Mouse (Mus musculus) megakaryocyte progenitor cell, adult 5-6 weeks (primary cell): ENCODE measurements at regions not wholly inside any gene's neighbourhood (a gene's known extent, or its start where the extent isn't known, plus 50 kb on each side); places are given as distances from the start of the nearest gene placed in this dataset.
A peak's percentile ranks its signal among the peaks of the same experiment; 100 is the strongest.

Experiments
- ATAC-seq: replicated peaks from 2 replicates; pipeline ENCODE4 v1.8.0; 2016; ENCODE audit warnings: mild to moderate bottlenecking, moderate TSS enrichment, inconsistent platforms; ENCODE audit not compliant: poor library complexity

DNA sequence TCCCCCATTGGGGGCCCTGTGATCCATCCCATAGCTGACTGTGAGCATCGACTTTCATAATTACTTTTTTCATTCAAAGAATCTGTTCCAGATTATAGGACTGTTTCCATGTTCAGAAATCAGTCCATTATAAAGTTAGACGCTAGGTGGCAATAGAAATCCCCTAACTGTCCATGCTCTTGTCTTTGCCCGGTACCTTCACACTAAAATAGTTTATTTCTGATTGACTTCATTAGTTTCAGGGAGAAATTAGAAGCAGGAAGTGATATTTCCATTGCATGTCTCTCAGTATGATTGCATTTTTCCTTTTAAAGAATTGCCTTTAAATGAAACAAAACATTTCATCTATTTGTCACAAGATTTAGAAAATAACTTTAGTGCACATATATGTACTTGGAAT lies 131.7 kb downstream of the Fbxo8 start:
- ATAC-seq, result peak; percentile 63; the same call in 1 of the 2 replicates

DNA sequence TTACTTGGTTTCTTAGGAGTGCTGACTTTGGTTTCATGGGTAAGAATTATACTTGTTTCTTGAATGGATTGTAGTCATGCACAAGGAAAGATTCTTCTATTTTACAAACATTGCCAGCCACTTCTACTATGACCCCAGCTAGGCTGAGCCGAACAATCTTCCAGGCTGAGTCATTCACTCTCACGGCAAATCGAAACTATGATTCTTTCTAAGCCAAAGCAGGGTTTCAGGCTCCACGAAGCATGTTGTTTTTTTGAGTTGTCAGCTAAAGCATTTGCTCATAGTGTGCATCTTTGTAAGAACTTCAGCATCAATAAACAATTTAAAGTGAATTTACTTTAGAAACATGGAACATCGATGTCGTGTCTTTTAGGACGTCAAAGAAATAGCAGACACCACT lies 133.5 kb downstream of the Fbxo8 start:
- ATAC-seq, result no peak

- no peak for ATAC-seq
Observed at GRCm38 (mm10) chr8:56695436-56695835, 144.5 kb downstream of the Fbxo8 start.

- ATAC-seq, result no peak
Observed at GRCm38 (mm10) chr8:56700580-56701145, 149.8 kb downstream of the Fbxo8 start.

DNA sequence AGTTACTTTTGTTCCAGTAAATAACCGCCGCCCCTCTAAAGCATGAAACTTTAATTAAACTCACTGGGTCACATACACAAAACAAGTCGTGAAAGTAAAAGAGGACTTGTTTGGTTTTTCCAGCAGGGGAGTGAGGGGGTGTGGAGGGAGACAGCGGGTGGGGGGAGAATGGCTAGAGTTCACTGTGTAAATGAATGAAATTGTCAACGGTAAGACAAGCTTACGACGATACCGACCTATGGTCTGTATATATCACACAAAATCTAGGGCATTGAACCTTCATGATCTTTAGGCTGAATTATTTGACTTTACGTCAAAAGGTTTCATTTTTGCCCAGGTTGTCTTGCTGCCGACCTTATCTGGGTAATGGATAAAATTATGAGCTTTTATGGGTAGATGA lies 155.5 kb downstream of the Fbxo8 start:
- ATAC-seq, result no peak

DNA sequence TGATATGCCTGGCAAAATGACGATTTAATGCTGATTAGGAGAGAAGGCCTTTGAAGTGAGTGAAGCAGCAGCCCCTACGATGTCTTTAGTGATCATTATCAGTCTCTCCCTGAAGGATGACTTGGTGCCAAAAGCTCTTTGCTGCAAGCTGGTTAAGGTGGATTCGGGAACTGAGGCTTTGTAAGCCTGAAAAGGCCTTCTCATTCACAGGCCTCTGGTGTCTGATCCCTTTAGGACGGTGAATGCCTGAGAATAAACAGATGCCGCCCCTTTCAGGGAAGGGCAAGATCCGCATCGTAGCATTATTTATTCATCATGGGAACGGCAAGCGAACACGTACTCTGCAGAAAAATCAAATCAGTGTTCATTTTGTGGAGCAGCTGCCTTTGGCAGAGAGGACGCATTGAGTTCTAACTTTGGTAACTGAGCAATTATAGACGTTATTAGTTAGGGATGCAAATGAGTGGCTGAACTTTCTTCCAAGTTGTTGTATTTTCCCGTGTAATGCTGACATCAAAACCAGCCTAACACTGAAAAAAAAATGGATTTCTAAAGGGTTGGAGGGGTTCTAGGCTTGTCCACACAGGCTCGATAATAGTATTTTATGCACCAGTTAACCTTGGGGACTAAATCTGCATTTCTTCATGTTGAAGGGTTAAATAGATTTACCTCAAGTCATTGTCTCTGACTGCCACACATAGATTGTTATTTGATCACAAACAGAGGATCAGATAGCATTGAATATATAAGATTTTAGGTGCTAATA lies 156.2 kb downstream of the Fbxo8 start:
- no peak for ATAC-seq

DNA sequence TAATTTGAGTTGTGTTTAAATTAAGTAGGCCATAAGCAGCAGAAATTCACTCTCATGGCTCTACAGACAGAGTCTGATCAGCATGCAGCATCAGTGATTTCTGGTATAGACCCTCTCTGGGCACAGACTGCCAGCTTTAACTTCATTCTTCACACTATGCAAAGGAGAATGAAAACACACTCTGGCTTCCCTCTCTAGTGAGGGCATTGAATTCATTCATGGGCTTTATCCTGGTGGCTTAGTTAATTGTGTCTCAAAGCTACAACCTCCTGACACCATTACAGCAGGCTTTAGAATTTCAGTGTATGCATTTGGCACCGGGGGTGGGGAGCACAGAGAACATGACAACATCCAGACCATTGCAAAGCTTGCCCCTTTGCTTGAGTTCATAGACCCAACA lies 169.1 kb downstream of the Fbxo8 start:
- no peak for ATAC-seq

- no peak for ATAC-seq
Observed at GRCm38 (mm10) chr8:56722473-56723236, 171.8 kb downstream of the Fbxo8 start.

DNA sequence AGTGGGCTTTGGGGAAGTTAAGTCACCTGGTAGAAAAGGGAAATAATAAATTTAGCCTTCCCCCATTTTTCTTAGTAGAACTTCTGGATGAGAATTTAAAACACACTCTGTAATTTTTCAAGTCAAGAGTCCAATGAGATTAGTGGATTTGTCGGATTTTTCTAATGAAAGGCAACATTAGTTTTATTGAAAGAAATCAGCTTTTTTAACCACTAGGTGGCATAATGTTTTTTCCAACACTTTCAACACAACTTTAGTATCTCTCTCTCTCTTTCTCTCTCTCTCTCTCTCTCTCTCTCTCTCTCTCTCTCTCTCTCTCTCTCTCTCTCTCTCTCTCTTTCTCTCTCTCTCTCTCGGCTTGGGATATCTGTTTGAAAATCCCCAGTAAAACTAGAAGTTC lies 173.7 kb downstream of the Fbxo8 start:
- ATAC-seq, result no peak

DNA sequence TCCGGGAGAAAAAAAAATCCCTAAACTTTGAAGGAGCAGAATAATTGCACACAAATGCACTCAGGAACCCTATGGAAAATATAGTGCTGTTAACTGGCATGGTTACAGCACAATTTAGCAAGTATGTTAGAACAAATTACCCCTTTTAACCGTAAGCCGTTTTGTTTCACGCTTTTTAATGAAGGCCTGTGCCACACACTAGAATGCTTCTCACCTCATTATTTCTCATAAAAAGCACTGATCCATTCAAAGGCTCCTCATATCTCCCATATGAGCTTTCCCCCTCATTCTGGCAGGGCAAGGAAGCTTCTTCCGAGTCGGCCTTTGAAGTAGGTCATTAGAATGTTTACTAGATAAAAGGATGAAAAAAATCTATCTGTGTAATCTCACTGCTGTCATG lies 182.4 kb downstream of the Fbxo8 start:
- no peak for ATAC-seq

DNA sequence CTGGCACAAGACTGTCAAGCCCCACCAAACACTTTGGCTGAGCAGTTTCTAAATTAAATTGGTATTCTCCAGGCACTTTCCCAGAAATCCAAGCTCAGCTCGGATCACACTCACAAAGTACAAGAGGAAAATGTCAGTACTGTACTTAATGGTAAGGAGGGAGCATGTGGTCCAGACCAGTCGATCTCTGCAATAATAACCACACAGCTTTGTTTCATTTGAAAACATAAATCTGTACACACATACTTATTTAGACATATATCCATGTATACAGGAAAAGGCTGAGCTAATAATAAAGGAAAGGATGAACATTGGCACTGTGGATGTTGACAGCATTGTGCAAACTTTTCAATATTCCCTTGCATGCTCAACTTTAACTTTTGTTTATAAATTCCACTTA lies 184.1 kb downstream of the Fbxo8 start:
- no peak for ATAC-seq

GRCm38 (mm10) chr8:56767034-56767433 lies 216.1 kb downstream of the Fbxo8 start:
- ATAC-seq, result no peak

DNA sequence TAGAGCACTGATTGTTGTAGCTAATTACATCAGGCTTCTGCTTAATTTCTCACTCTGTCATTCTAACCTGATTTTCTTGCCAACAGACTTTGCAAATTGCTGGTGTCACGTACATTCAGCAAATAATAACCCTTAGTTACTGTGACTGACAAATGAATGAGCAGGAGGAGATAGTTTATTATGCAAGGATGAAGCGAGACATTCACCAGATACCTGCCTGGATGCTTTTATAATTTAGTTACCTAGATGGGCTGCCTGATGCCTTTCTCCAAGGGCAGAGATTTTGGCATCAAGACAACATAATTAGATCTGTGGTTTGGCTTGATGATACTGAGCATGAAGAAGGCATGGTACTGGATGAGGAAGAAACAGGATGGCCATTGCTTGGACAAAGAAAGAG lies 233.6 kb downstream of the Fbxo8 start:
- ATAC-seq, result no peak

DNA sequence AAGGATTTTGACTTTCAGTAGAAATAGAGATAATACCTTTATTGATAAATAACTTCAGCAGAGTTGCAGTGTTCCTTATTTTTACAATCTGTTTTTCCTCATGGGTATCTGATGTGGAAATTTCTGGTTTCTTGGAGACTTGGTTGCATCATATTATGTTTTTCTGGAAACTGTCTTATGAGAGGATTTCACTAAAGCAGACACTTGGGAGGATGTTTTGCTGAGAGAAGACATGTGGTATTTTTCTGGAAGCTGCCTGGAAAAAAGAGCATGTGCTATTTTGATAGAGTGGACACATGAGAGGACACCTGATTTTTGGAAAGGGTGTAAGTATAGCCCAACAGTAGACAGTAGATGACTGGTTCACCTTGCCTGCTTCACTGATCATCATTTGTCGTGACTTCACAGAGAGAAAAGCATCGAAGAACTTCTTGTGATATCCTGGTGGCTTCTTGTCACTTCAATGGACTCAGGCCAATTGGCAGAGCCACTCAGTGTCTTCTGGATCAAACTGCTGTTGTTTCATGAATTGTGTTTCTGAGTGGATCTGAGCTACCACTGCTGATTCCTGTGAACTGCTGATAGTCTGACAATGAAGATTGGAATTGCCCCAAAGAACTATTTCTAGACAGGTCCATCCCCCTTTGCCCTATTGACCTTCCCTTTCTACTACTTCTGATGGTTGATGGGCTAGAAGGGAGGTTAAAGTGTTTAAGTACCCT lies 238.8 kb downstream of the Fbxo8 start:
- no peak for ATAC-seq

GRCm38 (mm10) chr8:56832651-56833050 lies 281.8 kb downstream of the Fbxo8 start:
- ATAC-seq, result no peak

- ATAC-seq, result no peak
Observed at GRCm38 (mm10) chr8:56833129-56833528, 282.2 kb downstream of the Fbxo8 start.

- ATAC-seq, result no peak
Observed at GRCm38 (mm10) chr8:56883449-56883848, 332.6 kb downstream of the Fbxo8 start.

GRCm38 (mm10) chr8:56884195-56884594 lies 333.3 kb downstream of the Fbxo8 start:
- no peak for ATAC-seq

- no peak for ATAC-seq
Observed at GRCm38 (mm10) chr8:56893638-56894037, 342.7 kb downstream of the Fbxo8 start.

DNA sequence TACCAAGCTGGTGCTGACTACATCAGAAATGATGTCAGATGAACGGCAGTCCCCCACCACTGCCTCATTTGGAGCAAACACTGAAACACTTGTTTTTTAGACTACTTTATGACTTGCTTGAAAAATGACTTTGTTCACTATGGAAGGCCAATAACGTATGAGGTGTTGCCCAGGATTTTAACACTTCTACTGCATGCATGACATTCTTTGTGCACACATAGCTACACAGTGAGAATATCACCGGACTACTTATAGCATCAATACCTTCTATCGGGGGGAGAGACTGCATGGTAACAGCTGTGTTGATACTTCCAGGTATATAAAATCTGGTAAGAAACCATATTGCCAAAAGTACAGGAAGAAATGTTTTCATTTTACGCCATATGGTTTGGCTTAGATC lies 364.5 kb downstream of the Fbxo8 start:
- no peak for ATAC-seq

DNA sequence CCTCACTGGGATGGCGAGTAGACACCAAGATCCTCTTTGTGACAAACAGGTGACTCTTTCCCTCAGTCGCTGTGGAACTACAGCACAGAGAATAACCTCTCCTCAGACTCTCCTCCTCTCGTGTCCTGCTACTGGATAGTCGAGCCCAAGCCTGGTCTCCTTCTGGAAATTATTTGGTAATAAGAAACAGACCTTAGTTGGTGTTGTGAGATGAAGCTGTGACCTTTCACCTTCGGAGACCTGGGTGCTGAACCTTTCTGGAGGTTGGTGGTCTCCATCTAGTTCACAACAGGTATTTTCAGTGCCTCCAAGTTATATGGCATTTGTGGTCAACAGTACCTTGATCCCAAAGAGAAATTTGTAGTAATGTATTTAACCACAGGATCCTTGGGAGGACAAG lies 365.1 kb downstream of the Fbxo8 start:
- ATAC-seq, result no peak

GRCm38 (mm10) chr8:56924724-56925123 lies 373.8 kb downstream of the Fbxo8 start:
- no peak for ATAC-seq
